Mouse (Mus musculus) intestine, embryonic 14.5 days (tissue): ENCODE results near the gene Rnf39. TPM values are rescaled to one million over a fixed set of nuclear protein-coding genes. Genes with fewer than 3 reads are reported as not detected.
"Not testable (repeated sequence)": the region's sequence is repeated elsewhere in the genome, so short reads cannot be mapped to it uniquely, and the experiment has no call there.

Source experiments
- ATAC-seq: fragments of 200-750 bp; cut with Nextera tagmentation; replicated peaks from 2 replicates; pipeline ENCODE4 v1.8.0; 2017; ENCODE audit warnings: low read depth, moderate number of reproducible peaks, moderate TSS enrichment, moderate library complexity; ENCODE audit not compliant: low FRiP score, low TSS enrichment
- DNase-seq: peaks from one replicate; pipeline ENCODE4 v3.0.0-alpha.2; 2018; ENCODE audit warnings: low spot score
- H3K27ac ChIP-seq: fragments of 300-500 bp; sonication (generic); 2 replicates; pipeline ENCODE4 v1.5.1; 2014; ENCODE audit warnings: low read depth, mild to moderate bottlenecking, control low read depth
- H3K27me3 ChIP-seq: fragments of 300-500 bp; sonication (generic); replicated peaks from 2 replicates; pipeline ENCODE4 v1.6.1; 2014; ENCODE audit warnings: low read length, control low read depth; ENCODE audit not compliant: control insufficient read depth, insufficient read depth
- H3K36me3 ChIP-seq: fragments of 300-500 bp; sonication (generic); 2 replicates; pipeline ENCODE4 v1.6.1; 2014; ENCODE audit warnings: low read length, control low read depth; ENCODE audit not compliant: control insufficient read depth, insufficient read depth
- H3K4me1 ChIP-seq: fragments of 300-500 bp; sonication (generic); replicated peaks from 2 replicates; pipeline ENCODE4 v1.6.1; 2014; ENCODE audit warnings: low read length, control low read depth, mixed read lengths; ENCODE audit not compliant: control insufficient read depth, insufficient read depth
- H3K4me2 ChIP-seq: fragments of 300-500 bp; sonication (generic); 2 replicates; pipeline ENCODE4 v1.6.1; 2014; ENCODE audit warnings: low read length
- H3K4me3 ChIP-seq: fragments of 300-500 bp; sonication (generic); 2 replicates; pipeline ENCODE4 v1.5.1; 2014; ENCODE audit warnings: low read depth, low read length, control low read depth, mixed read lengths
- H3K9ac ChIP-seq: fragments of 300-500 bp; sonication (generic); 2 replicates; pipeline ENCODE4 v1.6.1; 2014; ENCODE audit warnings: mild to moderate bottlenecking, low read length
- H3K9me3 ChIP-seq: fragments of 300-500 bp; sonication (generic); 2 replicates; pipeline ENCODE4 v1.6.1; 2016; ENCODE audit warnings: low read length, control low read depth; ENCODE audit not compliant: control insufficient read depth
- WGBS: fragments of 180-500 bp; shearing (Covaris S2); extraction: QIAGEN DNeasy Blood & Tissue Kit; methylation state at CpG from one replicate; pipeline ENCODE4 v1.1.7; 2014; 5-methylcytosine and 5-hydroxymethylcytosine counted together
- polyA plus RNA-seq: library from polyadenylated mRNA; unstranded; fragments of >200 nt; fragmentation: Nextera tagmentation; extraction: Ambion mirVana; gene quantifications from 2 replicates; pipeline ENCODE4 v1.2.1, GENCODE M21; 2014

Rnf39 gene
- polyA plus RNA-seq, 1 experiment from 2014 or later: 1.5 TPM

GRCm38 (mm10) chr17:36981221-36981813 lies 38.6 kb downstream of the Rnf39 start, which contains the start of gene 2410137M14Rik:
TSS of gene 2410137M14Rik (minus strand) at chr17:36981237.
- H3K27me3 ChIP-seq: no peaks in the 10 kb centered on the region
- 13% methylated on average over 18 of the region's 18 CpGs for WGBS
- H3K9me3 ChIP-seq: no peaks in the 10 kb centered on the region
- ATAC-seq (peak; percentile 56), DNase-seq (peak; percentile 56)
- H3K4me2 ChIP-seq: peak within 1 kb of the TSS; percentile 44
- no peak within 1 kb of the TSS for H3K27ac ChIP-seq
- peaks cover 11% of the 10 kb centered on the region for H3K4me1 ChIP-seq
- H3K36me3 ChIP-seq: no peaks in the 10 kb centered on the region
- H3K9ac ChIP-seq: no peak within 1 kb of the TSS
- no peak within 1 kb of the TSS for H3K4me3 ChIP-seq

DNA sequence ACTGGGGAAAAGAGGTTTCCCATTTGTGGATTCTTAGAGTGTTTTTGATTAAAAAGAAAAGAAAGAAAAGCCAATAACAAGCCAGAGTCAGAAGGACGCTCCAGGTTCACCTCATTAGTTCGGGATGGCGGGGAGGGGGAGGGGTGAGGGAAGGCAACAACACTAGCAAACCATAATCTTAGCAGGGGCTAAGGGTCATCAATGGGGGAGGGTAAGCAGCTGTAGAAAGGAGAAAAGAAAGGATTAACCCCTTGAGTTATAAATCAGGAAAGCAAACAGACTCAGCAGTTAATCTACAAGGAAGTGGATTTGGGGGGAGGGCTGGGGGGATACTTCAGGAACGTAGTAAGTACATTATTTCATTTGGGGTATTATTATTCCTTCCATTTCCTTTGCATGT lies 39.1 kb downstream of the Rnf39 start:
- peaks cover 11% of the 10 kb centered on the region for H3K4me1 ChIP-seq
- no peak overlapping the region for H3K4me3 ChIP-seq
- DNase-seq (no peak), ATAC-seq (no peak; the same call in 1 of the 2 replicates)
- H3K9ac ChIP-seq: no peak overlapping the region
- no peak overlapping the region for H3K27ac ChIP-seq
- peak overlapping the region; percentile 44 for H3K4me2 ChIP-seq
- H3K36me3 ChIP-seq: no peaks in the 10 kb centered on the region
- H3K27me3 ChIP-seq: no peaks in the 10 kb centered on the region
- WGBS: under 1% methylated on average over 4 of the region's 4 CpGs
- H3K9me3 ChIP-seq: no peaks in the 10 kb centered on the region

DNA sequence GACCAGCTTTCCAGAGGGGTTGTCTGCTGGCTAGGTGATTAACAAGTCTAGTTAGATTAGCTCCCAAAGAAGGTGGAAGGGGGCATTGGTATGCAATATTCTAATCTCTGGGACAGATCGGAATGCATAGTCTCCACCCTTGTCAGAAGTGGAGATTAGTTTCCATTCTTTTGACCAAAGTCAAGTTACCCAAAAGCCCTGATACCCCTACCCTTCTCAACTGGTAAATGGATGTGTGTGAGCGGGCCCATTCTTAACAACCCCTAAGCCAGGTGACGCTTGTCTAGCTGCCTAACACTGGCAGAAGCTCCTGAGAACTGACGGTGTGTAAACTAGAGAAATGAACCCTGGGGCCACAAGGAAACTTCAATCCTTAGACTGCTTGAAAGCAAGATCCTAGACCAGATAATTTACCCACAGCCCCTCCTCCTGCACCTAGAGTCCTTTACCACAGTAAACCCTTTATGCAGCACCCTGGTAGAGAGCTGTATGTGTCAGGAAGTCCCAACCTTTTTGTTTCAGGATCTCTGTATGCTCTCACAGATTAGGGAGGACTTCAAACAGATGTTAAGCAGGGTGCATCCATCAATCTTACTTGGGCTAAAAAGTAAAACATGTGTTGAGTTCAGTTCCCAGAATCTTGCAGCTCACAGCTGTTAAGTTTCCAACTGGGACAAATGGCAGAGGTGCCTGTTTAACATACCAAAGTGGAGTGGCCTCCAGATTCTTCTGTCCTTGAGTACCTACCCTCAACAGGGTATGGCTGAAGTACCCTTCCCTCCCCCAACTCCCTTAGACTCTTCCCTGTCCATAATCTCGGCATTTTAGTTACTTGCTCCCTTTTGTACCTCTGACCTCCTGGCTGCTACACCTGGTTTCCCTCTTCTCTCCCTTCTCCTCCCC lies 39.8 kb downstream of the Rnf39 start:
- Histone ChIP-seq H3K4me1 (peaks cover 11% of the 10 kb centered on the region), H3K36me3 (no peaks in the 10 kb centered on the region), H3K4me2 (peak overlapping the region; percentile 44; the same call in 1 of the 2 replicates), H3K9me3 (no peaks in the 10 kb centered on the region), H3K4me3 (no peak overlapping the region), H3K27ac (no peak overlapping the region), H3K9ac (no peak overlapping the region), H3K27me3 (peaks cover 4% of the 10 kb centered on the region; the same call in 1 of the 2 replicates)
- 25% methylated on average over 5 of the region's 5 CpGs for WGBS
- DNase-seq (no peak), ATAC-seq (no peak)

DNA sequence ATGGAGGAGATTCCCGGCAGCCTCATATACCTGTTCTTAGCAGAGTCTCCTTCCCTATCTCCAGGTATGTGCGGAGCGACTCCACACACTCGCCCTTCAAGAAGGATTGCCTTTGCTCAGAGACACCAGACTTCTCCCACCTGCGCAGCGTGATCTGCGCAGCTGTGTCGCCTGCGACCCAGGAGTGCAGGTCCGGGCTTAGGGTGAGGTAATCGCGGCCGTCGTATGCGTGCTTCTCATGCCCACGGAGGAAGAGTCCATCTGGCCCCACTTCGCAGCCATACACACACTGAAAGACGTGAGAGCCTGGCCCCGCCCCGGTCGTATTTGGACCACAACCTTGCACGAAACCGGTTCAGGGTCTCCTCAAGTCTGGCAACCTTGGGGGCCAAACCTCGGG lies 45.8 kb downstream of the Rnf39 start:
- peak; percentile 55 for ATAC-seq
- Histone ChIP-seq H3K4me3 (no peak overlapping the region), H3K4me2 (peak overlapping the region; percentile 33), H3K9me3 (no peaks in the 10 kb centered on the region), H3K27ac (no peak overlapping the region), H3K27me3 (peaks cover 32% of the 10 kb centered on the region), H3K4me1 (no peaks in the 10 kb centered on the region), H3K9ac (no peak overlapping the region), H3K36me3 (no peaks in the 10 kb centered on the region)
- DNase-seq: no peak
- 7% methylated on average over 24 of the region's 24 CpGs for WGBS

DNA sequence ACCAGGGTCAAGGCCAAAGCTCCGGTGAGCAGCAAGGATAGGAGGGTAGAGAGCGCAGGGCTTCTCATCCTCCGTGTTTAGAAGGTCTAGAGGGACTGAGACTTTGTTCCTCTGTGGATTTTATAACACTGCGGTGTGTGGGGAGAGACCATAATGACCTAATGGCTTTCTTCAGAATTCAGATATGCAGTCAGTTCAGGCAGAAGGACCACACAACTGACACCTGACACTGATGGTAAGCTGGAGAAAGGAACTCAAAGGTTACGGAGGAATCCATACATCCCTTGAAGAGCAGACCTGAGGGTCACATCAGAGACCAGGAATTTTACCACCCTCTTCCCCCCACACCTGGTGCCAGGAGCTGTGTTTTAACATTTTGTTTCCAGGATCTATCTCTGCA lies 46.7 kb downstream of the Rnf39 start, which contains the start of gene H2-M5:
Gene H2-M5 (minus strand): TSS at position 101 of the 400 bp plus-strand sequence.
- Histone ChIP-seq H3K9ac (no peak within 1 kb of the TSS), H3K27ac (no peak within 1 kb of the TSS), H3K27me3 (peaks cover 32% of the 10 kb centered on the region), H3K36me3 (no peaks in the 10 kb centered on the region), H3K4me1 (no peaks in the 10 kb centered on the region), H3K4me3 (no peak within 1 kb of the TSS), H3K4me2 (peak within 1 kb of the TSS; percentile 33), H3K9me3 (no peaks in the 10 kb centered on the region)
- WGBS: 19% methylated on average over 5 of the region's 5 CpGs
- no peak for ATAC-seq
- no peak for DNase-seq

DNA sequence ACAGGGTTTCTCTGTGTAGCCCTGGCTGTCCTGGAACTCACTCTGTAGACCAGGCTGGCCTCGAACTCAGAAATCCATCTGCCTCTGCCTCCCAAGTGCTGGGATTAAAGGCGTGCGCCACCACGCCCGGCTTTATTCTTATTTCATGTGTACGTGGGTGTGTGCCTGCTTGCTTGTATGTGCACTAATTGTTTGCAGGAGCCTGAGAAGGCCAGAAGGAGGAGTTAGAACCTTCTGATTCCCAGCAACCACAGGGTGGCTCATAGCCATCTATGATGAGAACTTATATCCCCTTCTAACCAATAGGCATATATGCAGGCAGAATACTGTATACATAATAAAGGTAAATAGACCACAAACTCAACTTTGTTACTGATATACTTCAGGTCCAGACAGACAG lies 47.9 kb downstream of the Rnf39 start:
- not testable (repeated sequence) for ATAC-seq
- WGBS: 91% methylated on average over 5 of the region's 6 CpGs

GRCm38 (mm10) chr17:36992336-36993104 lies 49.8 kb downstream of the Rnf39 start:
- Histone ChIP-seq H3K9ac (no peak overlapping the region), H3K4me1 (no peaks in the 10 kb centered on the region), H3K9me3 (no peaks in the 10 kb centered on the region), H3K27me3 (peaks cover 28% of the 10 kb centered on the region), H3K4me2 (no peak overlapping the region), H3K36me3 (no peaks in the 10 kb centered on the region), H3K27ac (no peak overlapping the region), H3K4me3 (no peak overlapping the region)
- WGBS: 73% methylated on average over 3 of the region's 3 CpGs
- no peak for DNase-seq
- ATAC-seq: no peak

More for the DNA sequence above, 47.9 kb downstream of the Rnf39 start:
- not testable (repeated sequence) for H3K4me3 ChIP-seq, H3K36me3 ChIP-seq, DNase-seq, H3K9ac ChIP-seq, H3K27ac ChIP-seq, H3K4me2 ChIP-seq, H3K4me1 ChIP-seq, H3K9me3 ChIP-seq
- peaks cover 32% of the 10 kb centered on the region for H3K27me3 ChIP-seq

- Histone ChIP-seq H3K4me1 (no peaks in the 10 kb centered on the region), H3K9me3 (no peaks in the 10 kb centered on the region), H3K27ac (no peak overlapping the region), H3K9ac (no peak overlapping the region), H3K27me3 (peaks cover 15% of the 10 kb centered on the region), H3K4me2 (no peak overlapping the region), H3K36me3 (no peaks in the 10 kb centered on the region), H3K4me3 (no peak overlapping the region)
- WGBS: 90% methylated on average over 4 of the region's 4 CpGs
- no peak for DNase-seq
- ATAC-seq: no peak
Observed at GRCm38 (mm10) chr17:36993770-36994325, 51.1 kb downstream of the Rnf39 start.
